Mouse (Mus musculus): ENCODE data around the gene Mtmr12.
A peak's percentile ranks its signal among the peaks of the same experiment; 100 is the strongest.

Mtmr12 gene

DNA sequence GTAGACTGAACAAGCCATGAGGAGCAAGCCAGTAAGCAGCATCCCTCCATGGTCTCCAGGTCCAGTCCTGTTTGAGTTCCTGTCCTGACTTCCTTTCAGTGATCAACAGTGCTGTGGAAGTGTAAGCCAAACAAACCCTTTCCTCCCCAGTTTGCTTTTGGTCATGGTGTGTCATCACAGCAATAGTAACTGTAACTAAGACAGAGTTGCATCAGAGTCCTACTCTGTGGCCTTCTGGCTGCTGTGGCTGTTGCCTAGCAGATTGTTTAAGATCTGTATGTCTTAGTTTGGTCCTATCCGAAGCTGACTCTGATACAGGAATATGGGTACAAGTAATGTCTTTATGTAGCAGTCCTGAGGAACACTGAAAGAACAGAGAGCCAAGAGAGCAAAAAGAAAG lies 75.0 kb downstream of the Mtmr12 start:
- DNase-seq = no peak

DNA sequence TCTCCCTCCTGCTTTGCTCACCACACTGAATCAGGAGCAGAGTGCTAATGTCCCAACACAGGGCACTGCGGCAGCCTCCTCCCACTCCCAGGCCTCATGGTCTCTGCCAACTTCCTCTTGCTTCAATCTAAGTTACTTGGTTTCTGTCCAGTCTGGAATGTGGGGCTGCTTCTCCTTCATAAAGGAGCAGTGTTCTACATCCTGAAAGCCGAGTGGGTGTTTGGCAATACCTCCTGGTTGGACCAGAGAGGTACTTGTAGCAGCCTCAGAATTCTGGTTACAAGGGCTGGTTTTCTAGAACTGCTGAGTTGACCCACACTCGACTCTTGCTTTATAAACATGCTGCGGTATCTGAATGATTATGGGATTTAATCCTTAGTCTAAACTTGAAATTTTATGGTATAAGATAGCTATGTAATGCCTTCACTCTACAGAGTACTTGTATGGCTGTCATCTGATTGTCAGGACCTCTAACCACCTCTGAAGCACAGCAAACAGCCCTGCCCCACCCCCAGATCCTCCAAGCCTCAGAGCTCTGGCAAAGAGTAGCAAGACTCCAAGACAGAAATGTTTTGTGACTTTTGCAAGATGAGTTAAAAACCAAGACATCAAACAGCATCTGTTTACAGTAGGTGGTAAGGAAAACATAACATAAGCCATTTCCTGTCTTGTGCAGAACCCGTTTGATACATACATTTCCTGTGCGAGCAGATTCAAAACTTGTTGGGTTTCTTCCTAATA lies 80.1 kb downstream of the Mtmr12 start:
- DNase-seq = no peak

GRCm38 (mm10) chr15:12285535-12285809 lies 80.6 kb downstream of the Mtmr12 start:
- no peak for DNase-seq

- no peak for DNase-seq
Observed at GRCm38 (mm10) chr15:12290330-12290729, 85.5 kb downstream of the Mtmr12 start.

GRCm38 (mm10) chr15:12291757-12292156 lies 86.9 kb downstream of the Mtmr12 start:
- no peak for DNase-seq

DNA sequence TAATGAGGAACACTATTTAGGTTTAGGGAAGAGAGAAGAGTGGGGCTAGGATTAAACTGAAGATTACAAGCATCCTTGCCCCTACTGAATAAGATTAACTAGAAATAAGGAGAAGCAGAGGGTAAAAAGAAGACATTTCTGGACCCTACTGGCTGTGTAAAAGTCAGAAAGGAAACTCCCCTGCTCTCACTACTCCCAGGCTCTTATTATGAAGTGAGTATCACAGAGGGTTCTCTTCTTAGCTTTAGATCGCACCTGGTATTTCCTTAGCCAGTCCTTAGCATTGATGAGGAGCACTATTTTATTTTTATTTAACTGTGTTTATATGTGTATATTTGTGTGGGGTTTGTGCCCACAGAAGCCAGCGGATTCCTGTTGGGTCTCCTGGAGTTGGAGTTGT lies 91.4 kb downstream of the Mtmr12 start:
- no peak for DNase-seq

DNA sequence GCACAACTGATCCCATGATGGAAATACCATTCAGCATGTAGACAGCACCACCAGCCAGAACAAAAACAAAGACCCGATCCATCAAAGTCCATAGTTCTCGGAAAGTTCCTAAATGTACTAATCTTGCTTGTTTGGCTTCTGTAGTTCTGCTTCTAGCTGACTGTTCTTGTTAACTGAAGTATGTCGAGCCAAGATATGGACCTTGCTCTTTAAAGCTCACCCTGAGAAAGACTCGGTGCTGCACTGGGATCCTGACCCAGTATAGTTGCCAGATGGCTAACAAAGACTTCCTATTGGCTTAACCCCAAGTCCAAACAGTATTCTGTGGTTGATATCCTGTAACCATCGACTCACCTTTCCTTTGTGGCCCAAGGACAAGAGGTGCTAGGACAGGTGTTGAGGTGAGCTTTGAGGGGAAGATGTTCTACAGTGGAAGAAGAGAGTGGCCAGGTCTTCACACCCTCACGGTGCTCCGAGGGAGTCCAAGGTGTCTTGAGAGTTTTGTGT lies 93.5 kb downstream of the Mtmr12 start:
- DNase-seq = no peak

DNA sequence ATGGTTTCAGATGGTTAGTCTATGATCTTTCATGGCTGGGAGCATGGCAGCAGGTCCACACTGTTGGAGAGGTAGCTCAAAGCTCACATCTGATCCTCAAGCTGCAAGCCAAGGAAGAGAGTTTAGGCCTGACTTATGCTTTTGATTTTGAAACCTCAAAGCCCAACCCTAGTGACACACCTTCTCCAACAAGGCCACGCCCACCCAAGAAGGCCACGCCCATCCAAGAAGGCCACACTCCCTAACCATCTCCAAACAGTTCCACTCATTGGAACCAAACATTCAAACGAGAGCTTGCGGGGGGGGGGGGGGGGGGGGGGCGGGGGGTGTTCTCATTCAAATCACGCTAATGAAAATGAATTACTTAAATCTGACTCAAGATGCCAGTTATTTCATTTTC lies 96.9 kb downstream of the Mtmr12 start:
- no peak for DNase-seq

- peak; percentile 12 for DNase-seq
Observed at GRCm38 (mm10) chr15:12306188-12307071, 101.6 kb downstream of the Mtmr12 start.

- DNase-seq = no peak
Observed at GRCm38 (mm10) chr15:12307114-12307513, 102.3 kb downstream of the Mtmr12 start.

- DNase-seq = no peak
Observed at GRCm38 (mm10) chr15:12308539-12308938, 103.7 kb downstream of the Mtmr12 start.

- no peak for DNase-seq
Observed at GRCm38 (mm10) chr15:12310676-12311075, 105.8 kb downstream of the Mtmr12 start.

- no peak for DNase-seq
Observed at GRCm38 (mm10) chr15:12311465-12311864, 106.6 kb downstream of the Mtmr12 start.

DNA sequence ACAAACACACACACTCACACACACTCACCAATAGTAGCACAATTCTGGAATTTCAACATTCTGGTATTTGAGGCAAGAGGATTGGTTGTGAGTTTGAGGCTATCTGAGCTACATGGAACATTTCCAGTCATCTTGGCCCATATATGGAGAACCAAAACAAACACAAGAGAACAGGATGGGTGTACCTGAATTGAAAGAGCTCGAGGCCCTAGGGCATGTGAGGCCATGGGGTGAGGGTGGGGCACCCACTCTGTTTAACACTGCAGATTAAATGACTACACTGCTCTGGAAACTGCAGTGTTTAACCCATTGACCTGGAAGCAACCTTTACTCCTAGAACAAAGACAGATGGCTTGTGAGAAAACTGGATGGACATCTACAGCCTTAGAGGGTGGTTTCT lies 108.4 kb downstream of the Mtmr12 start:
- no peak for DNase-seq

- DNase-seq = no peak
Observed at GRCm38 (mm10) chr15:12314584-12314983, 109.8 kb downstream of the Mtmr12 start.

DNA sequence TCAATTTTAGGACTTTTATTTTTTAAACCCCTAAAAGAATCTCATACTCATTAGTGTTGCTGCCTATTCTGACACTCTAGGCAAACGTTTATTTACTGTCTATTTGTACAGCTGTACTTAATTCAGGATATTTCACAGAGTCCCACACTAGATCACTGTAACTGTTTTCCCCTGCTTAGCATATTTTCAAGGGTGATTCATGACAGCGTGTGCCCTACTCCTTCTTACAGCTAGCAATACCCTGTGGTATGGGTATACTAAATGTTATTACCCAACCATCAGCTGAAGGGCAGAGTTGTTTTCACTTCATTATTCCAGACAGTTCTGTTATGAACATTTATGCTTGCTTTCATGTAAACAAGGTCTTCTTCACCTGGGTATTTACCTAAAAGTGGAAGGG lies 111.2 kb downstream of the Mtmr12 start:
- no peak for DNase-seq

- DNase-seq = no peak
Observed at GRCm38 (mm10) chr15:12317290-12317689, 112.5 kb downstream of the Mtmr12 start.

GRCm38 (mm10) chr15:12318451-12318850 lies 113.6 kb downstream of the Mtmr12 start:
- no peak for DNase-seq

- no peak for DNase-seq
Observed at GRCm38 (mm10) chr15:12319889-12320288, 115.1 kb downstream of the Mtmr12 start.

GRCm38 (mm10) chr15:12320441-12321090 lies 115.7 kb downstream of the Mtmr12 start:
- DNase-seq = no peak

GRCm38 (mm10) chr15:12321091-12321787 lies 116.4 kb downstream of the Mtmr12 start, which contains the start of gene Golph3:
Gene Golph3 (plus strand): TSS chr15:12321450.
- DNase-seq = peak; percentile 96

GRCm38 (mm10) chr15:12321788-12322621 lies 117.2 kb downstream of the Mtmr12 start, which contains the start of gene 1810049J17Rik:
Gene 1810049J17Rik (minus strand): TSS chr15:12321899.
- DNase-seq = no peak
